Mouse (Mus musculus) v-Abl transformed pro-B cells (cell line): ENCODE measurements around the gene Zyg11b.

Source experiments
- in situ Hi-C, 2 experiments: fragments of 400-800 bp; cut with MboI; formaldehyde crosslinking; loops; one replicate each; pipeline ENCODE4 v1.15.1; 2025; ENCODE audit not compliant: unreplicated experiment in 2 of 2

The Zyg11b gene

DNA sequence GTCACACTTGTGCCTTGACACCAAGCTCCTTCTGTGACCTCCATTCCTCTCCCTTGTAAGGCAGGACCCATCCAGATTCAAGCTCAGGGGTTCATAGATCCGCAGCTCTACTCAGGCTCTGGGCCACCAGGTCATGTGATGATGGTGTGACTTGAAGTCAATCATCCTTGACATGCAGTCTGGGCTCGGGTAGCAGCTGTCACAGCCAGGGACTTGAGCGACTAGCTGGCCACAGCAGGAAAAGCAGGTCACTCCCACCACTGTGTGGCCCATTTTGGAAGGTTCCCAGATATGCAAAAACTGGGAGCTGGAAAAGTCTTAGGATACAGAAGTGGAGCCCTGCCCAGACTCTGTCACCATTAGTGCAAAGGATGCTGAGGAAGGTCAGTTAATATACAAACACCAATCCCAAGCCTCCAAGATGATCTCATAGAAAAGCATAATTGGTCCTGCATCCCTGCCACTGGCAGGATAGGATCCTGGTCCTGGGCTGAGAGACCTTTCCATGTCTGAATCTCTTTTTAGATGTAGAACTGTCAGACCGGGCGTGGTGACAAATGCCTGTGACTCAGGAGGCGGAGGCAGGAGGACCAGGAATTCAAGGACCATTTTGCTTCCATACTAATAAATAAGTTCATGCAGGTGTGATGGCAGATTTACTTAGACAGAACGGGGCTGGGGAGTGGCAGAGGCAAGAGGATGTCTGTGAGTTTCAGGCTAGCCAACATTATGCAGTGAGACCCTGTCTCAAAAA is 19.9 kb upstream of the Zyg11b start:
- in situ Hi-C loops, result loop anchor here (5.0 to 25.0 kb wide), 10 partner anchors 64 to 1341 kb away; partner anchors contain the start of gene Cdkn2c (in 1 of the 2)

DNA sequence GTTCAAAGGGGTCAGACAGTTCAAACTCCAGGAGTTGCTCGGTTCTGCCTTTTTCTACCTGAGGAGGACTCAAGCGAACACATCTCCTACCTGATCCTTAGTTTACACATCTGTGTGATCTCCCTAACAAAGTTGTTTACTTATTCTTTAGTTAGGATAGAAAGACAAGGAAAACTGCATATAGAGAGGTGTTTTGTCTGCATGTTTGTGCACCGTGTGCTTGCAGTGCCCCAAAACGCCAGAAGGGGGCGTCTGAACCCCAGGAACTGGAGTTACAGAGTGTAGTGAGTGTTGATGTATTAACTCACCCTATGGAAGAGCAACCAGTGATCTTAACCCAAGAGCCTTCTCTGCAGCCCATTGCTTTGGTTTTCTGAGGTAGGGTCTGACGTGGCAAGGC is 18.9 kb upstream of the Zyg11b start:
- in situ Hi-C loops, result loop anchor here (5.0 to 25.0 kb wide), 10 partner anchors 62 to 1343 kb away; partner anchors contain the start of gene Cdkn2c (in 1 of the 2)

DNA sequence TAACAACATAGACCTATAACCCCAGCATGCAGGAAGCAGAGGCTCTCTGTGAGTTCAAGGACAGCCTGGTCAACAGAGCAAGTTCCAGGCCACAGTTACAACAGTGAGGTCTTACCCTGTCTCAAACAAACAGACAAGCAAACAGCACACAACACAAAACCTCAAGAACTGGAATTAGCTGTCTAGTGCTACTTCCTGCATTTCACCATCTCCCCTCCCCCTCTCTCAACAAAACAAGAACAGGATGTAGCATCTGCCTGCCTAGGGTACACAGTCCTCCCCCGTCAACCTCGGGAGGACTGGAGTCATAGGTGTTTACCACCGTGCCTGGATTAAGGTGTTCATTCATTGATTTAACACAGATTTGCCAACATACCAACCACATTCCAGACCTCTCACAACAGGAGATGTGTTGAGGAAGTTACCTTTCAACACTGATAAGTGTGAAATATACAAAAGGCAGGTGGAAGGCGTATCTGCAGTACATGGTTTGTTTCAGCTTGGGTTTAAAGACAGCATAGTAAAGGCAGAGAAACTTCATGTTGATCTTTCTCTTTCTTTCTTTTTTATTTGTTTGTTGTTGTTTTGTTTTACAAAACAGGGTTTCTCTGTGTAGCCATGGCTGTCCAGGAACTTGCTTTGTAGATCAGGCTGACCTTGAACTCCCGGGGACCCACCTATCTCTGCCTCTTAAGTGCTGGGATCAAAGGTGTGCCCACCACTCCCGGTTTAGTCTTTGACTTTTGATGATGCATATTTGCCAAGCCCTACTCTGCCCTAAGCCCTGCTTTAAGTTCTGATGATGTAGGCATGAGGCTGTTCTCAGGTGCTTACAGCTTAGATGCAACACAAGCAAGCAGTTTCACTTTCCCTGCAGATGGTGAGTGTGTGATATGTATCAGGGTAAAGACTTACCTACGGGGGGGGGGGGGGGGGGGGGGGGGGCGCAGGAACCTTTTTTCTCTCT is 18.0 kb upstream of the Zyg11b start:
- in situ Hi-C loops, result loop anchor here in 1 of 2 experiments (25.0 kb wide), 1 partner anchor 1343 kb away; the partner anchor contains the start of gene Cdkn2c

DNA sequence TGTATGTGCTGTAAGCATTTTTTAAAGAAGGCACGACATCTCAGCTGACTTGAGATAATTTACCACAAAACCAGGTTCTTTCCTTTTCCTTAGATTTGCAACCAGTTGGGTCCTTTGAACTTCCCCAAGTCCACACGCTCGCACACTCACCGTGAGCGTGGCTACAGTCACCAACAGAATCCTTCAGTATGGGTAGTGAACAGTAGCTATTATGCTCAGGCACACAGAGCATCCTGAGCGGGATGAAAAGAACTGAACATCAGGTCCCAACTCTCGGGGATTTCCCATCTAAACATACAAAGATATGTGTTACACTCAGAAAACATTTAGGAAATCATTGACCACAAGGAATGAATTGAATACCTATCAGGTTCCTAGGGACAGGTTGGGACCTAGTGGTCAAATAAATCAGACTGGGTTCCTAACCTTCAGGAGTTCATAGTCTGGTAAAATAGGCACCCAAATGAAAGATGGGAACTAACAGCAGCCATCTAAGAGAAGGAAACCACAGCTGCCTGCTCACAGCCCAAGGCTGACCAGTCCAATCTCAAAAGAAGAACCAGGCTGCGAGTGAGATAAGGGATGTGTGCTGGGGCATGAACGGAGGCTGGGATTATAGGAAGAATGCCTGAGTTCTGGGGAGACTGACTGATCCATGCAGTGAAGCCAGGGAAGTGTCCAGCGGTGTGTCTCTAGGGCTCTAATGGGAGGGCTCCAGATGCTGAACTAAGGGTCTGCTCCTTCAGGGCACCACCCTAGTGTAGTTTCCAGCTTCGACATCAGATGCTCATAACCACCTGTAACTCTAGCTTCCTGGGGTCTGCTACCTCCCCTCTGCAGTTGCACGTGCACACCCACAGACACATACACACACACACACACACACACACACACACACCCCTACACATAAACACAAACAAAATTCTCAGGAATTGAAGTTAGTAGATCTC is 17.0 kb upstream of the Zyg11b start:
- in situ Hi-C loops, result loop anchor here in 1 of 2 experiments (25.0 kb wide), 1 partner anchor 1344 kb away; the partner anchor contains the start of gene Cdkn2c

DNA sequence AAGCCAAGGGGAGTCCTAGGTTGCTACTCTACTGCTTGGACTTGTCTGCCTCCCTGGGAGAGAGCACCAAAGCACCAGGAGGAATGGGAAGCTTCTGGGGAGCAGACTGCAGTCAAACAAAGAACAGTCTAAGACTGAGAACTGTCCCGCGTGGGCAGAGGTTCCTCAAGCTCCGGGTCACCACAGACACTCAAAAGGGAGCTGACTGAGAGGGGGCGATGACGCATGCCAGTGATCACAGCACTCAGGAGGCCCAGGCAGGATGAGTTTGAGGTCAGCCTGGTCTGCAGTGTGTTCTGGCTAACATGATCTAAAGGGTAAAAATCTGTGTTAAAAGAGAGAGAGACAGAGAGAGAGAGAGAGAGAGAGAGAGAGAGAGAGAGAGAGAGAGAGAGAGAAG is 13.1 kb upstream of the Zyg11b start:
- in situ Hi-C loops, result loop anchor here in 1 of 2 experiments (25.0 kb wide), 1 partner anchor 1348 kb away; the partner anchor contains the start of gene Cdkn2c

DNA sequence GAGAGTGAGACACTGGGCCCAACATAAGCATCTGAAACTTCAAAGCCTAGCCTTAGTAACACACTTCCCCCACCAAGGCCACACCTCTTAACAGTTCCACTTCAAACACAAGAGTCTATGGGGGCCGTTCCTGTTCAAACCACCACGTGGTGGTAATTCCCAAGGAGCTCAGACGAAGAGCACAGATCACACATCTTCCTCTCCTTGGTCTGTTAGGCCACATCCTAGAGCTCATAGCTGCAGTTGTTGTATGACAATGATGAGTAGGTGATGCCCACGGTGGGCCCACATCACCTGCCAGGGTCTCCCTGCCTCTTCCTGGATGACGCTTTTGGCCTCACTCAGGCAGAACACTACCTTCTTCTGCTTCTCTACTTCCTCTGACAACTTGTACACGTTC is 9.8 kb upstream of the Zyg11b start:
- in situ Hi-C loops, result loop anchor here in 1 of 2 experiments (25.0 kb wide), 1 partner anchor 1352 kb away; the partner anchor contains the start of gene Cdkn2c

GRCm38 (mm10) chr4:108302296-108302890 is 1.5 kb upstream of the Zyg11b start:
- in situ Hi-C loops, result loop anchor here in 1 of 2 experiments (25.0 kb wide), 1 partner anchor 1360 kb away; the partner anchor contains the start of gene Cdkn2c

DNA sequence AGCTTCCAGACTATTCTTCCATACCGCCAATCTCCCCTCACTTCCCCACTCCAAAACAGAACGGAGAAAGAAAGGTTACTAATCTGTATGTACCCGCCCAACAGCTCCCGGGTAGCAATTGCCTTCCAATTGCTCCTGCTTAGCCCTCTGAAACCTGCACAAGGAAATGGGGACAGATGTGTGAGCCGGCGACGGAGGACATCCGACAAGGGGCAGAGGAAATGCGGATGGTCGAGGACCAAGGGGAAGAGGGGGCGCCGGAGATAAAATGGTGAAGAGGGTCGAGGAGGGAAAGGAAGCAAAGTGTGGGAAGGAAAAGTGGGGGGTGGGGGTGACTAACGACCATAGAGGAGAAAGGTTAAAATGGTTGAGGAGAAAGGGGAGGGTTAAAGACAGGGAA is 630 bp downstream of the Zyg11b start:
- in situ Hi-C loops, result loop anchor here in 1 of 2 experiments (25.0 kb wide), 1 partner anchor 1362 kb away; the partner anchor contains the start of gene Cdkn2c

DNA sequence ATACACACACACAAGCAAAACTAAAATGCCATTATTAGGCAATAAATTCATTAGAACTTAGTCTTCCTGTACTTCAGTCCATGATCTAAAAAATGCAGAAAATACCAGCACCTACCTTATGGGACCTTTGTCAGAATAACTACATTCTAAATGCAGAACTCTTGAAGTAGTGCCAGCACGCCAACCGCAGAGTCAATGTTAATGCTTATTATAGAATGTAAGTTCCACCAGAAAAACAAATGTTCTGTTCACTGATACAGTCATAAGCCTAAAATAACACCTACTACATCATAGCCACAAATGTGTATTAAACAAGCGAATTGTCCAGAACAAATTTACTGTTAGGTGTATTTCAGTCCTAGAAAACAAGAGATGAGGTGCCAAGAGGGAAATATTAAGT is 23.9 kb downstream of the Zyg11b start:
- in situ Hi-C loops, result no loop called here

- in situ Hi-C loops, result no loop called here
Measured at GRCm38 (mm10) chr4:108272286-108272685, 28.6 kb downstream of the Zyg11b start.

- in situ Hi-C loops, result no loop called here
Measured at GRCm38 (mm10) chr4:108265774-108266173, 35.1 kb downstream of the Zyg11b start.

DNA sequence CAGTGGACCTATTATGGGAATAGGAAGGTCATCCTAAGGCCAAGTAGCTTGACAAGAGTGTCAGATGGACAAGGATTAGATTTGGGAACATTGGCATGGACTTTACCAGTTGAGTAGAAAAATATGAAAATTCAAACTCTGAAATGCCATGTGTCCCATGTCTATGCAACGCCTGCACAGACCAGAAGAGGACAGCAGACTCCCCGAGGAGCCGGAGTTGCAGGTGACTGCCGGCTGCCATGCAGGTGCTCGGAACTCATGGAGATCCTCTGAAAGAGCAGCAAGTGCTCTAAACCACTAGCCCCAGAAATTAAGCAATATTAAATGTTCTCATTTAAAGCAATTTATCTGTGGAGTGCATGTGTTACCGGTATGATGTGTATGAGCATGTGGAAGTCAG is 47.6 kb downstream of the Zyg11b start:
- in situ Hi-C loops, result no loop called here

DNA sequence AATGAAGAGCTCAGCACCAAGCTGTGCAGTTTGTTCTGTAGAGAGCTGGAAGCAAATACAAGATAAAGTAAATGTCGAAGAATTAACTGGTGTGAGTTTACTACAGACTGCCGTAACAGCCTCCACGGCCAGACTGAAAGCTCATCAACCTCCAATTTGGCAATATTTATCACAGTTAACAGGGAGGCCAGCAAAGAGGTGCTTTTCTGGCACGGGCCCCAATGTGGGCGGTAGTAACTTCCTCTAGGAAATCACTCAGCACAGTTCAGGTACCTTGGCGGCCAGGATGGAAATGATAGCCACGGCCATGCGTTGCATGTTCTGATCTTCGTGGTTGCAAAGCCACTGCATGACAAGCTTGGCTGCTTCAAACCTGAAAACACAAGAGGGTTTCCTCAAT is 50.4 kb downstream of the Zyg11b start:
- in situ Hi-C loops, result no loop called here

DNA sequence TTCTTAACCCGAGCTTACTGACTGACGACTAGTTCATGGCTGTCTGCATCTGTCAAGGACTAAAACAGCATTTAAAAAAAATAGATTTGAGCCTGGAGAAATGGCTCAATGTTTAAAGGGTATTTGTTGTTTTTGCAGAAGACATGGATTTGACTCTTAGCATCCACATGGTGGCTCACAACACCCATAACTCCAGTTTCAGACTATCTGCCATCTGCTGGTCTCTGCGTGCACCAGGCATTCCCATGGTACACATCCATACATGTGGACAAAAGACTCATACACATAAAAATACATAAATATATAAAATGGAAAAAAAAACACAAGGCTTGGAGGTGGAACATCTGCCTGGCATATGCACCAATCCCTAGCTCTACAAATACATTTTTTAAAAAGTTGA is 51.6 kb downstream of the Zyg11b start:
- in situ Hi-C loops, result loop anchor here in 1 of 2 experiments (10.0 kb wide), 1 partner anchor 325 kb away; the partner anchor contains the start of gene Cpt2

DNA sequence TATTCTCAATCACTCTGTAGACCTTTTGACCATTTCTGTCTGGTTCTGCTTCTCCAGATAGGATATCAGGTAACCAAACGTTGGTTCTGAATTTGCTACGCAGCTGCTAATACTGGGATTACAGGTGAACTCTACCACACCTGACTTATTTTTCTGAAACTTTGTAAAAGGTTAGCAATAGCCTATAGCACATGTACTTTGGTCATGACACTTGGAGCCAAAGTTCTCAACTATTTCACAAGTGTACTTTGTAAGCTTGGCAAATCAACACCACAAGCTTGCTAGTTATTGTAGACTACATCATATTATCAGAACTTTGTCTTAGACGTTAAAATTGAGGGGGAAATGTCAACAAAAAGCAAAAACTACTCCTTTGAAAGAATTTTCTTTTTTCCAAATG is 67.2 kb downstream of the Zyg11b start:
- in situ Hi-C loops, result no loop called here

DNA sequence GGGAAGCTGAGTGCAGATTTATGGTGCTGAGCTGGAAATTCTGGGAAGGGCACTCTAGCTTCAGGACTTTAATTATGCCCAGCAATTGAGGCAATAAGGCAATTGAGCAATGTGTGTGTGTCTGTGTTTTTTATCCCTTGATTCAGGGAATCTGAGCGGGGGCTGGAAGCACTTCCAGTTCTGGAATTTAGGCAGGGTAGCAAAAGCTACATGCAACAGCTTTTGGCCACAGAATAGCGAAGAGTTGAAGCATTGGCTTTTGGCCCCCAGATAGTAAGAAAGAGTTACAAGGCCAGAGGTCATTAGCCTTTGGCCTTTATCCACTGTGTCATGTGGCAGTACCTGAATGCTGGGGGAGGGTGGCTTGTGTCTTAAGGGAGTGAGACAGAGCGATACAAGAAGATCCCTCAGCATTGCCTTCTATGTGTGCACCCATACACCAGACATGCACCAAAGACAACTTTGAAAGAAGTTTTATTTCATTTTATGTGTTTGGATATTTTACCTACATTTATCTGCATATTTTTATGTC is 75.5 kb downstream of the Zyg11b start:
- in situ Hi-C loops, result no loop called here

- in situ Hi-C loops, result no loop called here
Measured at GRCm38 (mm10) chr4:108222507-108222906, 78.4 kb downstream of the Zyg11b start.

DNA sequence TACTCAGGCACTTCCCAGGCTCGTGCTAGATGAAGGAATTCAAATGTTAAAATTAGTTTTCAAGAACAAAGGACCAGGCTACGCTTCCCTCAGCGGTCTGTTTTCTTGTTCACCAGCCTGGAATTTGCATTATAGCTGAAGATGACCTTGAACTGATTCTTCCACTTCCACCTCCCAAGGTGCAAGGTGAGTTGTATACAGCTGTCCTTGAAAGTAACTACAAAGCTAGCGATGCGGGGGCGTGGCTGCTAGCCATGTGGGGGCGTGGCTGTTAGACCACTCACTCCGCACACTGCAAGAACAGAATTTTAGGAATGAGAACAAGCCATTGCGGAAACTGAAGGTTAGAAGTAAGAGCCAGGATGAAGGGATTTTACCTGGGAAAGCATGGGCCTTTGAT is 81.9 kb downstream of the Zyg11b start:
- in situ Hi-C loops, result no loop called here
